Mouse (Mus musculus) heart, adult 9 months (tissue): ENCODE data around the gene Hipk4.
A peak's percentile ranks its signal among the peaks of the same experiment; 100 is the strongest.

ENCODE experiments used
- DNase-seq, 2 experiments: peaks; one replicate each; pipeline ENCODE4 v3.0.0; 2022; ENCODE audit warnings: low spot score in 2 of 2

The Hipk4 gene

GRCm38 (mm10) chr7:27522967-27523366, at the start of gene Hipk4:
Gene Hipk4, plus strand, starts transcription at chr7:27523267.
- no peak for DNase-seq

GRCm38 (mm10) chr7:27473835-27474489, 49.1 kb upstream of the Hipk4 start:
- DNase-seq, result no peak

GRCm38 (mm10) chr7:27474490-27474954, 48.5 kb upstream of the Hipk4 start:
- peak; percentile 99 for DNase-seq

- DNase-seq, result no peak
Measured at GRCm38 (mm10) chr7:27475596-27475995, 47.5 kb upstream of the Hipk4 start.

GRCm38 (mm10) chr7:27476098-27476635, 46.9 kb upstream of the Hipk4 start:
- no peak for DNase-seq

- DNase-seq, result no peak
Measured at GRCm38 (mm10) chr7:27478561-27478960, 44.5 kb upstream of the Hipk4 start.

GRCm38 (mm10) chr7:27479750-27480149, 43.3 kb upstream of the Hipk4 start:
- no peak for DNase-seq

GRCm38 (mm10) chr7:27480506-27480905, 42.6 kb upstream of the Hipk4 start:
- DNase-seq, result no peak

GRCm38 (mm10) chr7:27480927-27481626, 42.0 kb upstream of the Hipk4 start:
- DNase-seq, result no peak

- peak; percentile 93 to 94 for DNase-seq
Measured at GRCm38 (mm10) chr7:27481627-27481969, 41.5 kb upstream of the Hipk4 start.

- no peak for DNase-seq
Measured at GRCm38 (mm10) chr7:27483860-27484259, 39.2 kb upstream of the Hipk4 start.

GRCm38 (mm10) chr7:27486102-27486769, 36.8 kb upstream of the Hipk4 start:
- no peak for DNase-seq

GRCm38 (mm10) chr7:27486770-27487697, 36.0 kb upstream of the Hipk4 start, which contains the start of gene Sertad1:
Gene Sertad1, plus strand, starts transcription at chr7:27486910.
- peak; percentile 100 for DNase-seq

GRCm38 (mm10) chr7:27487740-27488268, 35.3 kb upstream of the Hipk4 start:
- DNase-seq, result peak in 1 of 2 experiments; percentile 58

GRCm38 (mm10) chr7:27489270-27489869, 33.7 kb upstream of the Hipk4 start:
- DNase-seq, result no peak

- no peak for DNase-seq
Measured at GRCm38 (mm10) chr7:27490227-27490542, 32.9 kb upstream of the Hipk4 start.

- DNase-seq, result peak; percentile 95 to 97
Measured at GRCm38 (mm10) chr7:27490543-27491329, 32.3 kb upstream of the Hipk4 start.

- no peak for DNase-seq
Measured at GRCm38 (mm10) chr7:27491856-27492255, 31.2 kb upstream of the Hipk4 start.

GRCm38 (mm10) chr7:27493022-27493421, 30.0 kb upstream of the Hipk4 start:
- DNase-seq, result no peak

- no peak for DNase-seq
Measured at GRCm38 (mm10) chr7:27493450-27493849, 29.6 kb upstream of the Hipk4 start.
